Mouse (Mus musculus) liver, embryonic 13.5 days (tissue): ENCODE data around the gene Bpifb5. TPM values are rescaled to one million over a fixed set of nuclear protein-coding genes. Genes with fewer than 3 reads are reported as not detected.
A peak's percentile ranks its signal among the peaks of the same experiment; 100 is the strongest.
"Not testable (repeated sequence)": the region's sequence is repeated elsewhere in the genome, so short reads cannot be mapped to it uniquely, and the experiment has no call there.

ENCODE experiments used
- ATAC-seq: fragments of 200-750 bp; cut with Nextera tagmentation; 2 replicates; pipeline ENCODE4 v1.8.0; 2017; ENCODE audit warnings: low read depth, mild to moderate bottlenecking, moderate number of reproducible peaks, moderate library complexity
- DNase-seq: peaks from one replicate; pipeline ENCODE4 v3.0.0; 2022
- H3K27ac ChIP-seq: fragments of 300-500 bp; sonication (generic); 2 replicates; pipeline ENCODE4 v1.5.1; 2015; ENCODE audit warnings: moderate library complexity, mild to moderate bottlenecking, inconsistent platforms
- H3K27me3 ChIP-seq: fragments of 300-500 bp; sonication (generic); 2 replicates; pipeline ENCODE4 v1.6.1; 2015; ENCODE audit warnings: mild to moderate bottlenecking, inconsistent platforms
- H3K36me3 ChIP-seq: fragments of 300-500 bp; sonication (generic); 2 replicates; pipeline ENCODE4 v1.6.1; 2015; ENCODE audit warnings: mild to moderate bottlenecking, inconsistent platforms
- H3K4me1 ChIP-seq: fragments of 300-500 bp; sonication (generic); replicated peaks from 2 replicates; pipeline ENCODE4 v1.6.1; 2015; ENCODE audit warnings: inconsistent platforms
- H3K4me2 ChIP-seq: fragments of 300-500 bp; sonication (generic); 2 replicates; pipeline ENCODE4 v1.6.1; 2015; ENCODE audit warnings: inconsistent platforms, mild to moderate bottlenecking, moderate library complexity
- H3K4me3 ChIP-seq: fragments of 300-500 bp; sonication (generic); replicated peaks from 2 replicates; pipeline ENCODE4 v1.5.1; 2015; ENCODE audit warnings: mild to moderate bottlenecking, inconsistent platforms
- H3K9ac ChIP-seq: fragments of 300-500 bp; sonication (generic); 2 replicates; pipeline ENCODE4 v1.6.1; 2015; ENCODE audit warnings: mild to moderate bottlenecking, inconsistent platforms
- H3K9me3 ChIP-seq: fragments of 300-500 bp; sonication (generic); replicated peaks from 2 replicates; pipeline ENCODE4 v1.6.1; 2016; ENCODE audit warnings: inconsistent platforms
- WGBS: fragments of 180-500 bp; shearing (Covaris S2); methylation state at CpG from one replicate; pipeline ENCODE4 v1.1.7; 2015; ENCODE audit not compliant: insufficient replicate concordance; 5-methylcytosine and 5-hydroxymethylcytosine counted together
- polyA plus RNA-seq: library from polyadenylated mRNA; unstranded; fragments of >200 nt; fragmentation: Nextera tagmentation; extraction: Ambion mirVana; gene quantifications from 2 replicates; pipeline ENCODE4 v1.2.1, GENCODE M21; 2015

Gene Bpifb5
- polyA plus RNA-seq, result not detected in 2 replicates

DNA sequence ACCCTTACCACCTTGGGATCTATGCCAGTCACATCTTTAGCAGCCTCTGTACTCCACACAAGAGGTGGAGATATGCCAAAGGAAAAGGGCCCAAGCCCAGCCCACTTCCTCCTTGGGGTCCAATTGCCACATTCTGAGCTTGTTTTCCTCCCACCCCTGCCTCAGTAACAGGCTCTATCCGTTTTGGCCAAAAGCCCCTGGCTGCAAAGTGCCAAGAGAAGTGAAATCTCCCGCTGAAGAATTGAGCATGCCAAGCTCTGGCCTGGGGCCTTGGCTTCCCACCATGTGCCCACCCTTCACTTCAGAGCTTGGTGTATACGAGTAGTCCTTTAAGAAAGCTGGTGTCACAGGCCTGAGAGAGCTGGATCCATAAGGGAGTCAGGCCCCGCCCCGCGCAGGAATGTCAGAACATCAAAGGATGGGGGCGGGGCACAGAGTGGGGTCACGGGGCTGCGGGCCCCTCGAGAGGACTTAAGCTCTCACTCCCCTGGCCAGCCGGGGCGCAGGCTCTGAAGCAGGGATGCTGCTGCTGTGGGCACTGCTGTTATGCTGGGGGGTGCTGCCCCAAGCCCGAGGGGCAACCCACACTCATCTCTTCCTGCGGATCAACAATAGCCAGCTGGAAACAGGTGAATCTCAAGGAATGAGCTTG, at the start of gene Bpifb5:
Bpifb5 (plus strand) TSS at position 478 of the 652 bp plus-strand sequence.
- Histone ChIP-seq H3K4me1 (no peaks in the 10 kb centered on the region), H3K36me3 (no peaks in the 10 kb centered on the region), H3K4me2 (0 out of 2 replicates have a peak within 1 kb of the TSS, but pooled peaks have one; percentile 4), H3K4me3 (no peak within 1 kb of the TSS), H3K9me3 (no peaks in the 10 kb centered on the region), H3K27me3 (no peaks in the 10 kb centered on the region), H3K27ac (no peak within 1 kb of the TSS), H3K9ac (no peak within 1 kb of the TSS)
- 17% methylated on average over 14 of the region's 14 CpGs for WGBS
- DNase-seq (no peak), ATAC-seq (no peak)

DNA sequence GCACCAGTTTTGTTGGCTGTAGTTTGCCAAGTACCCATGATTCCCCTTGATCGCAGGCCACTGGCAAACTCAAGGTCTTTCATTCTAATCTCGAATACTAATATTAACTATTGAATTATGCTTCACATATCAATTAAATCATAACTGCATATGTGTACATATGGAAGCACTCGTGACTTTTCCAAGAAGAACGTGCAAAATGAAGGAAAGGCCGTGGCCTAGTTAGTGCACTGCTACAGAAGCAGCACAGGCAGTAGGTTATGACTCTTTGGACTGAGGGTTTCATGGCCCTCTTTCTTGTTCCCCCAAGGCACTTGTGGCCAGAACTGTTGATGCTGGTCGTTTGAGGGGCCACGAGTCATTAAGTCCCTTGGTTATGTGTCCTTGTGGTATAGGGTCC, 41.6 kb upstream of the Bpifb5 start:
- 60% methylated on average over 7 of the region's 7 CpGs for WGBS
- H3K36me3 ChIP-seq, H3K4me2 ChIP-seq: not testable (repeated sequence)

DNA sequence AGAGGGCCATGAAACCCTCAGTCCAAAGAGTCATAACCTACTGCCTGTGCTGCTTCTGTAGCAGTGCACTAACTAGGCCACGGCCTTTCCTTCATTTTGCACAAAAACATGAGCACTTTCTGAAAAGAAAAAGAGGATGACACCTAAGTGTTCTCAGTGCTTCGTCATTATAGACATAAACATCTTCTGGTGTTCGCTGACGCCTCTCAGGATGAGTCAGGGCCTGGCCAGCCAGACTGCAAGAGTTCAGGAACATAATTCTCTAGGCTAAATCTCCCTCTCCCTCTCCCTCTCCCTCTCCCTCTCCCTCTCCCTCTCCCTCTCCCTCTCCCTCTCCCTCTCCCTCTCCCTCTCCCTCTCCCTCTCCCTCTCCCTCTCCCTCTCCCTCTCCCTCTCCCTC, 40.5 kb upstream of the Bpifb5 start:
- WGBS, result 56% methylated on average over 4 of the region's 4 CpGs
- not testable (repeated sequence) for H3K4me2 ChIP-seq, ATAC-seq

More for the DNA sequence above, 41.6 kb upstream of the Bpifb5 start:
- H3K27me3 ChIP-seq, ATAC-seq, DNase-seq, H3K27ac ChIP-seq, H3K9ac ChIP-seq, H3K9me3 ChIP-seq, H3K4me3 ChIP-seq, H3K4me1 ChIP-seq: not testable (repeated sequence)

DNA sequence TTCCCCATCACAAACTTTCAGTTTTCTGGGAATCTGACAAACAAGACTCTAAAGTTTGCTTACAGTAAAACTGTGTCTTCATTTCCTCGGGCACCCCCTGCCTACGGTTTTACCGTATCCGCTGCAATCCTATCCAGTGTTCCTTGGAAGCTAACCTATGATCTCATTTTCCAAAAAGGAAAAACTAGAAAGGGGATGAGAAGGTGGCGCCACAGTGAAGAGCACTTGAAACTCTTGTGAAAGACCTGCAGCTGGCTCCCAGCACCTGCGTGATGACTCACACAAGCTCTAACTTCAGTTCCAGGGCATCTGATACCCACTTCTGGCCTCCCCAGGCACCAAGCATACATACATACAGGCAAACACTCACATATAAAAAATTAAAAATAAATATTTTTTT, 38.2 kb upstream of the Bpifb5 start:
- Histone ChIP-seq H3K27me3 (no peaks in the 10 kb centered on the region), H3K9ac (no peak overlapping the region), H3K4me3 (no peak overlapping the region), H3K27ac (no peak overlapping the region), H3K9me3 (no peaks in the 10 kb centered on the region), H3K4me1 (0 out of 2 replicates have a peak, but pooled peaks cover under 1% of the 10 kb centered on the region), H3K36me3 (no peaks in the 10 kb centered on the region), H3K4me2 (no peak overlapping the region)
- no peak for ATAC-seq
- no peak for DNase-seq
- 77% methylated on average over 6 of the region's 6 CpGs for WGBS

More for the DNA sequence above, 40.5 kb upstream of the Bpifb5 start:
- DNase-seq, H3K9ac ChIP-seq, H3K4me1 ChIP-seq, H3K4me3 ChIP-seq, H3K27me3 ChIP-seq, H3K9me3 ChIP-seq, H3K36me3 ChIP-seq, H3K27ac ChIP-seq: not testable (repeated sequence)

DNA sequence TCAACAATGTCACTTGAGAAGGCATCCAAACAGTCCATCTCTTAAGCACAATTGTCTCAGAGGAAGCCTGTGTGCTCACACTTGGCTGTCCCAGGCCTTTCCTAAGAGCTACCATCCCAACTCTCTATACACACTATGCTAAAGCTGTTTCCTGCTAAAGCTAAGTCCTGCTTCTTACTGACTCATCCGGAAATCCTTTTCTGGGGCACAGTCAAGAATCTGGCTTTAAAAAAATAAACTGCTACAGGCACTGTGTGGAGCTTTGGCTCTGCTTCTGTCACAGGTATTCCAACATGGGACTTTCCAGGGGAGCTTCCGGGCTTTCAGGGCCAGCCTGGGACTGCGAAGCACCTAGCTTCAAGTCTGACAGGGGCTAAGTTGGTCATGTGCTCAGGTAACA, 37.8 kb upstream of the Bpifb5 start:
- Histone ChIP-seq H3K27ac (no peak overlapping the region), H3K4me1 (0 out of 2 replicates have a peak, but pooled peaks cover 5% of the 10 kb centered on the region), H3K9me3 (no peaks in the 10 kb centered on the region), H3K4me3 (no peak overlapping the region), H3K27me3 (no peaks in the 10 kb centered on the region), H3K4me2 (no peak overlapping the region), H3K36me3 (no peaks in the 10 kb centered on the region), H3K9ac (no peak overlapping the region)
- DNase-seq (no peak), ATAC-seq (no peak)
- WGBS, result 55% methylated on average over 3 of the region's 3 CpGs

DNA sequence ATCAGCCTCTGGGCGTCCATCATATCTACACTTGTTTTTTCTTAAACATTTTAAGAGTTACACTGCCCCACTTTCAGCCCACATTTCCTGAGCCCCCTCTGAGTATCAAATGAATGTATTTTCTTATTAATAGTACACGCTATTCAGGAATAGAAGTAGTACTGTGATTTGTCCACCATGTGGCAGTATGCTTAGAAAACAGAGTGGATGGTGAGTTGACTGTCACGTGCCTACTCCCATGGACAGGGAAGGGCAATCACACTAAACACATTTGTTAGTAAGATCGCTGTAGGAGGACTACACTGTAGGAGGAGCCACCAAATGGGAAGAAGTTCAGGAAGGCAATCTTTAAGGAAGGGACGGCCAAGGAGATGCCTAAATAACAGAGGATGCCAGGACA, 36.1 kb upstream of the Bpifb5 start:
- Histone ChIP-seq H3K27ac (no peak overlapping the region), H3K4me2 (no peak overlapping the region), H3K27me3 (no peaks in the 10 kb centered on the region), H3K9ac (no peak overlapping the region), H3K4me1 (0 out of 2 replicates have a peak, but pooled peaks cover 6% of the 10 kb centered on the region), H3K4me3 (no peak overlapping the region), H3K36me3 (no peaks in the 10 kb centered on the region), H3K9me3 (no peaks in the 10 kb centered on the region)
- ATAC-seq (no peak), DNase-seq (no peak)
- 30% methylated on average over 5 of the region's 5 CpGs for WGBS

DNA sequence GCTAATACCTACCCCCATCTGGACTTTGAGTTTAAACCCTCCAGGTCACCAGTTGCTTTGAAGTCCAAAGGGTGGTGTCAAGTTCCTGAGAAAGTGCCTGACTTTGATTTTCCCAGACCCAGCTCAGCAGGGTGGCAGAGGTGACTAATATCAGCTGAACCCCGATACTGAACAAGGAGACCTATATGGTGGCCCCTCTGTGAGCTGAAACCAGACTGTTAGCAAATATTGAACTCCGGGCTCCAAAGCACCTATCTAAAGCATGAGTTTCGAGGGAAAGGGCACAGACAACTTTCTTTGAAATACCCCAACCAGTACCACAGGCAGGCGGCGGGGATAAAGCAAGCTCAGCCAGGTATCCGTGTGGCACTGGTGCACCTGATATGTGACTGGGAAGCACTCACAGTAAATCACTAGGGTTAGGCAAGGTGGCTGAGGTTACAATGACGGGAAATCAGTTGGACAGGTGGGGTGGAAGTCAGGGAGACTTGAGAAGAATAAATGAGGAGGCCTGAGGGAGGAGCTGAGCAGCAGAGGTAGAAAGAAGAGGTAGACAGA, 33.6 kb upstream of the Bpifb5 start:
- DNase-seq, result no peak
- Histone ChIP-seq H3K27me3 (no peaks in the 10 kb centered on the region), H3K27ac (no peak overlapping the region), H3K4me3 (no peak overlapping the region), H3K36me3 (no peaks in the 10 kb centered on the region), H3K9ac (no peak overlapping the region), H3K4me1 (0 out of 2 replicates have a peak, but pooled peaks cover 6% of the 10 kb centered on the region), H3K4me2 (no peak overlapping the region), H3K9me3 (no peaks in the 10 kb centered on the region)
- WGBS, result 59% methylated on average over 7 of the region's 7 CpGs
- no peak for ATAC-seq

DNA sequence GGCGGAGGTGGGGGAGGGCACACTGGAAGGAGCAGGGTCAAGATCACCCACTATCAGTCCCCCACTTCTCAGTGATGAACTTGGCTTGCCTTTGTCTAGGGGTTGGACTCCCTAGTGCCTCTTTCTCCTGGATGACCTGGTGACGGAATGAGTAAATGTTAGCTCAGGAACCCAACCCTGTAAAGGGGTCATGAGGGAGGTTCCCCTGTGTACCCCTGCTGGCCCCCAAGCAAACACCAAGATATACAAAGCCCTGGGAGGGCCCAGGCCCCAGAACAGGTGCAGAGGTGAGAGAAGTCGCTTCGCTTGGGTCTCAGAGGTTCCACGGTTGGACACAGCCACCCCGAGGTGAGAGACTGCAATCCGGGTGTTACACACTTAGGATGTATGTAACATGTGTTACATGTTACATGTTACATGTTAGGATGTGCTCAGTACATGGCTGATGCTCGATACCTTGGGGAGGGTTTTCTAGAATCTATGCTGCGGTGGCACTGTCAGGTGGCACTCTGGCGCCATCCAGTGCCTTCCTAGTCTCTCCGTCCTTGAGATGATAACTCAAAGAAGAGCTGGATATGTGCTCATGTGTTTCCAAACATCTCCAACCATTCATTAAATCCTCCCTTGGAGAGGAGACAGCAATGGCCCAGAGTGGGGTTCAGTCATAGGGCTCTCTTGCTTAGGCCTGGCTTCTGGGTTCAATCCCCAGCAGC, 32.8 kb upstream of the Bpifb5 start, which contains the start of gene Bpifb1:
Bpifb1 (plus strand) TSS at position 273 of the 713 bp plus-strand sequence.
- ATAC-seq, result no peak
- no peak for DNase-seq
- 65% methylated on average over 11 of the region's 11 CpGs for WGBS
- Histone ChIP-seq H3K4me2 (no peak within 1 kb of the TSS), H3K9me3 (no peaks in the 10 kb centered on the region), H3K27me3 (no peaks in the 10 kb centered on the region), H3K4me1 (0 out of 2 replicates have a peak, but pooled peaks cover 6% of the 10 kb centered on the region), H3K4me3 (no peak within 1 kb of the TSS), H3K36me3 (no peaks in the 10 kb centered on the region), H3K9ac (no peak within 1 kb of the TSS), H3K27ac (no peak within 1 kb of the TSS)

DNA sequence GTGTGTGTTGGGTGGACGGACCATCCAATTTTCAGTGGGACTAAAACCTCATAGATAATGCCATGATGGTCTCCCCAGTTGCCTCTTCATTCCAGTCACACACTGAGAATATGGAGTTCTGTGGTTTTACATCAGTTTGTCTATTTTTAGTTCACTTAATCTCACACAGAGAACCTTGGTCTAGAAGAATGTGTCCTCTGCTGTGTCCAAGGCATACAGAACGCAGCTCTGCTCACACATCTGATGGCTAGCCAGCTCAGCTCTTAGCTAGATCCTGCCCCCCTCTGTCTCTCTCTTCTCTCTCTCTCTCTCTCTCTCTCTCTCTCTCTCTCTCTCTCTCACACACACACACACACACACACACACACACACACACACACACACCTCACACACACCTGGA, 31.4 kb upstream of the Bpifb5 start:
- DNase-seq, result no peak
- Histone ChIP-seq H3K9ac (no peak overlapping the region), H3K27me3 (no peaks in the 10 kb centered on the region), H3K27ac (no peak overlapping the region), H3K4me3 (no peak overlapping the region), H3K9me3 (no peaks in the 10 kb centered on the region), H3K4me1 (0 out of 2 replicates have a peak, but pooled peaks cover 6% of the 10 kb centered on the region), H3K4me2 (no peak overlapping the region), H3K36me3 (no peaks in the 10 kb centered on the region)
- 58% methylated on average over 2 of the region's 2 CpGs for WGBS
- no peak for ATAC-seq

DNA sequence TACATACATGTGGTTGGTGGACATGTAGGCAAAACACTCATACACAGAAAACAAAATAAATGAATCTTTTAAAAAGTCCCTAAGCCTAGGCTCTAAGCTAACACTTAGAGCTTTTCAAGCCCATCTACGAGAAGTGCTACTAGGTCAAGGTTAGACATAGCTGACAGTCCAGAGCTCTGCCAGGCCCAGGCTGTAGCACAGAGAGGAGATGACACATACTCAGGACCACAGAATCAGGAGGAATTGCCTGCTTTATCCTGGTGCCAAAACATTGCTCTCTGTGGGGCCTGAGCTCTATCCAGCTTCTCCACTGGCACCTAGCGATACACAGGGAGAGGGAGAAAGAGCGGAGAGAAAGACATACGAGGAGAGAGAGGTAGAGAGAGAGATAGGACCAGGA, 30.5 kb upstream of the Bpifb5 start:
- no peak overlapping the region for H3K4me2 ChIP-seq
- no peak overlapping the region for H3K4me3 ChIP-seq
- ATAC-seq (no peak), DNase-seq (no peak)
- H3K36me3 ChIP-seq, result no peaks in the 10 kb centered on the region
- 0 out of 2 replicates have a peak, but pooled peaks cover 6% of the 10 kb centered on the region for H3K4me1 ChIP-seq
- H3K27ac ChIP-seq, result no peak overlapping the region
- WGBS, result 66% methylated on average over 4 of the region's 4 CpGs
- H3K9me3 ChIP-seq, result no peaks in the 10 kb centered on the region
- no peak overlapping the region for H3K9ac ChIP-seq
- no peaks in the 10 kb centered on the region for H3K27me3 ChIP-seq

DNA sequence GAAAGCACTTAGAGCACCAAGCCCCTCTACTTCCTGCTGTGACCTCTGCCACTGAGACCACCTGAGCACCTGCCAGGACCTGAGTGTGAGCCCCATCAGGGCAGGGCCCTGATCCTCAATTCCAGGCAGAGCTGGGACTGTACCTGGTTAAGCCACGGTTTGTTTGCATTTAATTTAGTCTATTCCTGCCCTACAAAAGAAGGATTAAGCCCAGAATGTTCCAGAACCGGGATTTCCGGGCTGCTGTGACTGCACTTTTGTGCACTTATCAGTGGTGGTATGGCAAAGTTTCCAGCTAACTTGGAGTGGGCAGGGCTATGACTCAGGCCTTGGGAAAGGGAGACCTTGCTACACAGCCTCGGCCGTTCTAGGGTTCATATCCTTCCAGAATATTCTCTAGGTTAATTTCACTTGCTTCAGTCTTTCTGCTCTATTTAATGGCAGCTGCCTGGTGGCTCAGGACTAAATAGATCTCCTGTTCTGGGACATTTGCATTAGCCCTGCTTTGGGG, 29.5 kb upstream of the Bpifb5 start:
- Histone ChIP-seq H3K4me2 (no peak overlapping the region), H3K27ac (no peak overlapping the region), H3K4me1 (0 out of 2 replicates have a peak, but pooled peaks cover 6% of the 10 kb centered on the region), H3K9ac (no peak overlapping the region), H3K9me3 (no peaks in the 10 kb centered on the region), H3K27me3 (no peaks in the 10 kb centered on the region), H3K36me3 (no peaks in the 10 kb centered on the region), H3K4me3 (no peak overlapping the region)
- no peak for DNase-seq
- WGBS, result 49% methylated on average over 5 of the region's 5 CpGs
- ATAC-seq, result no peak
